Mouse (Mus musculus) megakaryocyte, embryonic 14.5 days (primary cell): ENCODE results near the gene Clstn1. TPM values are rescaled to one million over a fixed set of nuclear protein-coding genes. Genes with fewer than 3 reads are reported as not detected.

Experiments used
- H3K27me3 ChIP-seq: replicated peaks from 2 replicates; pipeline ENCODE3; 2012; ENCODE audit warnings: inconsistent platforms
- H3K36me3 ChIP-seq: replicated peaks from 2 replicates; pipeline ENCODE3; 2012; ENCODE audit warnings: low read length, inconsistent platforms, mixed read lengths
- H3K4me1 ChIP-seq: 2 replicates; pipeline ENCODE4 v1.6.1; 2012; ENCODE audit warnings: inconsistent platforms
- H3K4me3 ChIP-seq: replicated peaks from 2 replicates; pipeline ENCODE3; 2012; ENCODE audit warnings: moderate library complexity, mild to moderate bottlenecking, inconsistent platforms
- H3K9me3 ChIP-seq: 2 replicates; pipeline ENCODE4 v1.6.1; 2012; ENCODE audit warnings: inconsistent platforms
- FLI1 ChIP-seq: IDR thresholded peaks from 2 replicates; pipeline ENCODE4 v1.6.1; 2012; ENCODE audit warnings: low read length, inconsistent platforms, mixed read lengths
- GATA1 ChIP-seq: IDR thresholded peaks from 3 replicates; pipeline ENCODE4 v1.6.1; 2012; ENCODE audit warnings: mixed read lengths, low read length, inconsistent platforms, borderline replicate concordance
- polyA plus RNA-seq: library from polyadenylated mRNA; stranded (reverse); fragments of >175 nt; gene quantifications from 2 replicates; pipeline ENCODE4 v1.2.3, GENCODE M21; 2012; ENCODE audit warnings: low replicate concordance; ENCODE audit not compliant: insufficient read depth

Gene Clstn1
- polyA plus RNA-seq, 1 experiment, result 10.0 TPM

GRCm38 (mm10) chr4:149551696-149552095, 34.6 kb upstream of the Clstn1 start:
- Histone ChIP-seq H3K27me3 (peaks cover 57% of the 10 kb centered on the region), H3K4me3 (no peak overlapping the region), H3K9me3 (no peaks in the 10 kb centered on the region), H3K36me3 (peaks cover under 1% of the 10 kb centered on the region), H3K4me1 (peaks cover 21% of the 10 kb centered on the region)
- no peak for TF ChIP-seq FLI1
- TF ChIP-seq GATA1, result no peak

DNA sequence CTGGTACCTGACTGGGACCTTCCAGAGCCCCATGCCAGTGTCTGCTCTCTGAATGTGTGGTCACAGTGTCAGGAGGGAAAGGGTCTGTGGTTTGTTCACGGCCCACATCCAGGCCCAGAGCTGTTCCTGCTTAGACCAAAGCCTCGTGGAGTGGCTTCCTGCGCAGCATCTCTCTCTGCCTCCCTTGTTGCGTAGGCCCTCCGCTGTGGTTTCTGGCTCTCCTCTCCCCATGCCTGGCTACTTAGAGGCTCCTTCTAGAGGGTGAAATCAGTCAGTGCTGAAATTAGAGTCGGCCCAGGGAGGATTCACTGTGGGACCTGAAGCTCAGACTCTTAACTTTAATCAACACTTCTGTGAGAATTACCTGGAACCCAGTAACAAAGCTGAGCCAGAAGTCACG, 32.4 kb upstream of the Clstn1 start:
- H3K36me3 ChIP-seq, result no peaks in the 10 kb centered on the region
- H3K4me1 ChIP-seq, result peaks cover 19% of the 10 kb centered on the region
- peaks cover 69% of the 10 kb centered on the region for H3K27me3 ChIP-seq
- TF ChIP-seq FLI1 (no peak), GATA1 (no peak)
- no peaks in the 10 kb centered on the region for H3K9me3 ChIP-seq
- H3K4me3 ChIP-seq, result no peak overlapping the region

DNA sequence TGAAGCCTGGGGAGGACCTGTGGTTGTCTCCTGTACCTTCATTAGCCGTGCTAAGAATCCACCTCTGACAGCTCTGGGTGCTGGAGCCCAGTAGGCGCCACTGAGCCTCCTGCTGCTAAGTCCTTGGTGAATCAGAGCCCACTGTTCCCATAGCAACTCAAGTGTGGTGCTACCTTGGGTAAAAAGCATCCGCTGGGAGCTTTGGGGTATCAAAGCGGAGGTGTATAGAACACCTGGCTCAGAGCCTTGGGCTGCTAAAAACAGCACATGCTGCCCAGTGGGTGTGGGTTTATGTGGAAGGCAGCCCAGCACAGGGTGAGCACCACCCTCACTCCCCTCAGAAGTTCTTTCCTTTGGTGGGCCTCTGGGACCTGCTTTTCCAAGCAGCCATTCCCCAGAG, 30.2 kb upstream of the Clstn1 start:
- H3K27me3 ChIP-seq, result peaks cover 64% of the 10 kb centered on the region
- H3K9me3 ChIP-seq, result no peaks in the 10 kb centered on the region
- H3K4me1 ChIP-seq, result peaks cover 8% of the 10 kb centered on the region
- no peak for TF ChIP-seq GATA1
- TF ChIP-seq FLI1, result no peak
- no peaks in the 10 kb centered on the region for H3K36me3 ChIP-seq
- no peak overlapping the region for H3K4me3 ChIP-seq

GRCm38 (mm10) chr4:149557905-149558304, 28.4 kb upstream of the Clstn1 start:
- Histone ChIP-seq H3K36me3 (no peaks in the 10 kb centered on the region), H3K27me3 (peaks cover 64% of the 10 kb centered on the region), H3K9me3 (no peaks in the 10 kb centered on the region), H3K4me1 (peaks cover 23% of the 10 kb centered on the region), H3K4me3 (no peak overlapping the region)
- TF ChIP-seq GATA1 (no peak), FLI1 (no peak)

DNA sequence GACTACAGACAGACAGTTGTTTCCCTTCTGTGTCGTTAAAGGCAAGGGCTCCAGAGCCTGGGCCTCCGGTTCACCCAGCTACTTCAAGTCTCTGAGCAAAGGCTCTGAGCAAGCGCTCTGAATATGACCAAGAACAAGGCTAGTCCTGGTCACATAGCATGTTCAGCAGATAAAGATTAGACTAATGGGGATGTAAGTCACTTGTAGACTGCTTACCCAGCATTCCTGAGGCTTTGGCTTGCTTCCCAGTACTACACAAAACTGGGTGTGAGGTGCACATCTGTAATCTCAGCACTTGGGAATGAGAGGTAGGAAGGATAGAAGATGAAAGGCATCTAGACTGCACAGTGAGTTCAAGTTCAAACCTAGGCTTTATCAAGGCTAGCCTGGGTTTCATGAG, 27.9 kb upstream of the Clstn1 start:
- H3K4me1 ChIP-seq, result peaks cover 26% of the 10 kb centered on the region
- no peaks in the 10 kb centered on the region for H3K36me3 ChIP-seq
- H3K9me3 ChIP-seq, result no peaks in the 10 kb centered on the region
- peaks cover 65% of the 10 kb centered on the region for H3K27me3 ChIP-seq
- H3K4me3 ChIP-seq, result no peak overlapping the region
- TF ChIP-seq FLI1 (no peak), GATA1 (no peak)

GRCm38 (mm10) chr4:149561392-149561791, 24.9 kb upstream of the Clstn1 start:
- H3K27me3 ChIP-seq, result peaks cover 61% of the 10 kb centered on the region
- TF ChIP-seq GATA1, result no peak
- no peak overlapping the region for H3K4me3 ChIP-seq
- H3K9me3 ChIP-seq, result no peaks in the 10 kb centered on the region
- H3K4me1 ChIP-seq, result peaks cover 24% of the 10 kb centered on the region
- H3K36me3 ChIP-seq, result no peaks in the 10 kb centered on the region

DNA sequence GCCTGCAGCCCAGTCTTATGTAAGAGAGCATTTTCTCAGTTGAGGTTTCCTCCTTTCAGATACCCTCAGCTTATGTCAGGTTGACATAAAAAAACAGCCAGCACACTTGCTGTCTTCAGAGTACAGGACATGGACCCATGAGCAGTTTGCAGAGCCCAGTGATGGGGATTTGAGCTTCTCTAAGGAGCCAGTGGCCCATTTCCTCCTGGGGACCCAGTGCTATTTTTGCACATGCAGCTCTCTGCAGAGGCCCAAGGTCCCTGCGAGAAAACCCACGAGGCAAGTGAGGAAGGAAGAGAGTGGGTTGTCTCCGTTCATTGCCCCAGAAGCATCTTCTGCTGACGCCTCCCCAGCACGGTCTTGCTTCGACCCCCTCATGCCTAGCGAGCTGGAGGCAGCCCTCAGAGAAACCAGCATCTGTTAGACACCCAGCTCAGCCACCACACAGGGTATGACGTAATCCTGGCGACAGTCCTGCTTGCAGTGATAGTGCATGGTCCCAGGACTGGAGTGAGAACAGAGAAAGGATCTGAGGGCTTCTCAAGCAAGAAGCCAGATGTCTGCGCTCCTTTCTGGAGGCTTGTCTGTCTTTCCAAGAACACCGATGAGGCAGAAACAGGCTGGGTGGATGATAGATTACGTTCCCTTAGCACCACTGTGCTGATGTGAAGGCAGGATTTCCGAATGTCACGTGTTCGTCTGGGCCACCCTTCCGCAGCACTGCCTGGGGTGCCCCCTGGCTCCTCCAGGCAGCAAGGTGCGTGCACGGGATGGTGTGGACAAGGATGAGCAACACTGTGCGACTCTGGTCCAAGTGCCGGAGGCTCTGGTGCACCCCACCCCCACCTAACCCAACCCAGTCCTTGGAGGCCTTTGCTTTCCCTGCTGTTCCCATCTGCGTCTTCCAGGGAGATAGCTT, 24.0 kb upstream of the Clstn1 start:
- Histone ChIP-seq H3K4me3 (peak overlapping the region; percentile 80), H3K9me3 (no peaks in the 10 kb centered on the region), H3K27me3 (peaks cover 56% of the 10 kb centered on the region), H3K4me1 (peaks cover 24% of the 10 kb centered on the region), H3K36me3 (no peaks in the 10 kb centered on the region)
- TF ChIP-seq GATA1 (no peak), FLI1 (no peak)

GRCm38 (mm10) chr4:149562905-149563347, 23.3 kb upstream of the Clstn1 start:
- Histone ChIP-seq H3K4me1 (peaks cover 28% of the 10 kb centered on the region), H3K36me3 (no peaks in the 10 kb centered on the region), H3K27me3 (peaks cover 56% of the 10 kb centered on the region), H3K4me3 (peak overlapping the region; percentile 80), H3K9me3 (no peaks in the 10 kb centered on the region)
- TF ChIP-seq GATA1 (no peak), FLI1 (no peak)

DNA sequence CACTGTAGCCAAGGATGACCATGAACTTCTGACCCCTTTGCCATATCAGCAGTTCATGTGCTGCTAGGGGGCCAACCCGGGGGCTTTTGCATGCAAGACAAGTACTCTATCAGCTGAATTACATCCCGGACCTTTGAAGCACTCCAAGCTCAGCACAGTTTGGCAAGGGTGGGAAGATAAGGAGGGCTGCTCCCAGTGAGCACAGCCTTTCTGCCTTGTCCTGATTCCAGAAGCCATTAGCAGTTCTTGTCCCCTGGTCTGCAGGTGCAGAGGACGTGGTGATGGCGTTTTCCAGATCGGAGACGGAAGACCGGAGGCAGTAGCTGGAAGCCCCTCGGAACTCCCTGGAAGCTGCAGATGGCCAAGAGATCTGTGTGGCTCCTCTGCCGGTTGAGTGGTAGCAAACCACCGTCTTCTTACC, 22.3 kb upstream of the Clstn1 start:
- TF ChIP-seq GATA1, result no peak
- TF ChIP-seq FLI1, result no peak
- no peaks in the 10 kb centered on the region for H3K9me3 ChIP-seq

More for the DNA sequence above, 22.3 kb upstream of the Clstn1 start:
- peaks cover 28% of the 10 kb centered on the region for H3K4me1 ChIP-seq
- H3K4me3 ChIP-seq, result no peak overlapping the region
- peaks cover 56% of the 10 kb centered on the region for H3K27me3 ChIP-seq
- no peaks in the 10 kb centered on the region for H3K36me3 ChIP-seq
